In genomic region chr5:62663206-62663605, GRCm38 (mm10) we compare ENCODE assay signal across 24 mouse cellular contexts.
DNase-seq lines count a peak whose midpoint lies in the region; ATAC-seq and TF ChIP-seq lines count a peak whose summit lies in the region.
"Had no signal": no experiment of that assay in that cellular context is flagged by ENCODE, and none has a peak within 500 bp of the region (broad histone marks: within the 10 kb centered on the region; RNA-seq: fewer than 3 reads in every experiment).

No protein-coding gene starts in this region.

- no peaks in the 10 kb centered on the region for H3K36me3 ChIP-seq in forebrain, embryonic 14.5 days (ENCODE audit: control insufficient read depth, insufficient read depth, low read length)
- no peaks in the 10 kb centered on the region for H3K36me3 ChIP-seq in forebrain, embryonic 12.5 days (replicated peaks)
- peaks cover 2% of the 10 kb centered on the region; the same call in 1 of the 2 replicates for H3K36me3 ChIP-seq in forebrain, postnatal 0 days (ENCODE audit: insufficient read depth)
- H3K36me3 ChIP-seq in embryonic facial prominence, embryonic 10.5 days (replicated peaks): no peaks in the 10 kb centered on the region
- H3K36me3 ChIP-seq: embryonic facial prominence, embryonic 13.5 days; heart, embryonic 15.5 days; hindbrain, embryonic 15.5 days; limb, embryonic 15.5 days; midbrain, embryonic 13.5 days had no signal

- intact Hi-C loops in gastrocnemius, adult 2 months (cut with DNase I): no loop called here

- 63% methylated on average over 1 of the region's 1 CpGs for WGBS in forebrain, embryonic 14.5 days
- 85% methylated on average over 1 of the region's 1 CpGs for WGBS in forebrain, embryonic 12.5 days
- 50% methylated on average over 1 of the region's 1 CpGs for WGBS in forebrain, postnatal 0 days
- WGBS in embryonic facial prominence, embryonic 10.5 days: 85% methylated on average over 1 of the region's 1 CpGs

- no peaks in the 10 kb centered on the region for H3K27me3 ChIP-seq in forebrain, embryonic 14.5 days (replicated peaks; ENCODE audit: control insufficient read depth, insufficient read depth, low read length)
- no peaks in the 10 kb centered on the region for H3K27me3 ChIP-seq in forebrain, embryonic 12.5 days
- H3K27me3 ChIP-seq in forebrain, postnatal 0 days (ENCODE audit: insufficient read depth, low read length): no peaks in the 10 kb centered on the region
- H3K27me3 ChIP-seq in embryonic facial prominence, embryonic 10.5 days (replicated peaks; ENCODE audit: low read depth, poor library complexity, severe bottlenecking): no peaks in the 10 kb centered on the region
- H3K27me3 ChIP-seq: embryonic facial prominence, embryonic 13.5 days; heart, embryonic 15.5 days; hindbrain, embryonic 15.5 days; limb, embryonic 15.5 days; megakaryocyte, embryonic 14.5 days; midbrain, embryonic 13.5 days had no signal

- no peaks in the 10 kb centered on the region for H3K9me3 ChIP-seq in forebrain, embryonic 14.5 days (replicated peaks; ENCODE audit: control insufficient read depth, low read length)
- no peaks in the 10 kb centered on the region for H3K9me3 ChIP-seq in forebrain, embryonic 12.5 days
- H3K9me3 ChIP-seq in forebrain, postnatal 0 days (ENCODE audit: low read length): no peaks in the 10 kb centered on the region
- H3K9me3 ChIP-seq in embryonic facial prominence, embryonic 10.5 days: no peaks in the 10 kb centered on the region
- H3K9me3 ChIP-seq: embryonic facial prominence, embryonic 13.5 days; heart, embryonic 15.5 days; hindbrain, embryonic 15.5 days; limb, embryonic 15.5 days; megakaryocyte, embryonic 14.5 days; midbrain, embryonic 13.5 days had no signal

- no peaks in the 10 kb centered on the region for H3K4me1 ChIP-seq in forebrain, embryonic 14.5 days (ENCODE audit: control insufficient read depth, insufficient read depth, low read length)
- H3K4me1 ChIP-seq in forebrain, embryonic 12.5 days: no peaks in the 10 kb centered on the region
- H3K4me1 ChIP-seq in forebrain, postnatal 0 days (ENCODE audit: insufficient read depth): no peaks in the 10 kb centered on the region
- H3K4me1 ChIP-seq in embryonic facial prominence, embryonic 10.5 days: no peaks in the 10 kb centered on the region
- H3K4me1 ChIP-seq: embryonic facial prominence, embryonic 13.5 days; heart, embryonic 15.5 days; hindbrain, embryonic 15.5 days; limb, embryonic 15.5 days; megakaryocyte, embryonic 14.5 days; midbrain, embryonic 13.5 days had no signal

- H3K9ac ChIP-seq in forebrain, embryonic 14.5 days (ENCODE audit: low read length): no peak overlapping the region
- H3K9ac ChIP-seq in forebrain, embryonic 12.5 days: no peak overlapping the region
- no peak overlapping the region for H3K9ac ChIP-seq in forebrain, postnatal 0 days
- H3K9ac ChIP-seq: embryonic facial prominence, embryonic 13.5 days; heart, embryonic 15.5 days; hindbrain, embryonic 15.5 days; limb, embryonic 15.5 days; liver, embryonic 14.5 days; lung, embryonic 14.5 days; midbrain, embryonic 13.5 days had no signal

- peak; percentile 31 for DNase-seq in forebrain, embryonic 14.5 days (ENCODE audit: low spot score)
- peak; percentile 34 for DNase-seq in layer of hippocampus, adult 9-11 months
- no peak for DNase-seq in layer of hippocampus, adult 9-10 months (ENCODE audit: low spot score)
- DNase-seq in brain, adult 2 months (ENCODE audit: low read depth, low spot score): peak; percentile 74
- peak; percentile 41 for DNase-seq in forebrain, postnatal 0 days
- no peak for DNase-seq in embryonic facial prominence, embryonic 10.5 days (ENCODE audit: low spot score)
- no peak for DNase-seq in gastrocnemius, adult 2 months
- DNase-seq: adrenal gland, postnatal 25 days; cerebellum, adult 11-12 months; cerebellum, postnatal 14 days; heart, postnatal 4 days; kidney, adult 2 months; kidney, postnatal 10 days; lung, embryonic 14.5 days; thymus, adult 2 months had no signal

- H3K27ac ChIP-seq in forebrain, embryonic 14.5 days (ENCODE audit: low read depth, low read length): no peak overlapping the region
- no peak overlapping the region for H3K27ac ChIP-seq in forebrain, embryonic 12.5 days
- no peak overlapping the region for H3K27ac ChIP-seq in forebrain, postnatal 0 days (ENCODE audit: low read depth, low read length)
- H3K27ac ChIP-seq in embryonic facial prominence, embryonic 10.5 days (replicated peaks): no peak overlapping the region
- no peak overlapping the region for H3K27ac ChIP-seq in gastrocnemius, adult 2 months
- H3K27ac ChIP-seq: embryonic facial prominence, embryonic 13.5 days; heart, embryonic 15.5 days; hindbrain, embryonic 15.5 days; limb, embryonic 15.5 days; liver, embryonic 14.5 days; midbrain, embryonic 13.5 days had no signal

- TF ChIP-seq CTCF in forebrain, postnatal 0 days (IDR thresholded peaks at IDR 0.05; ENCODE audit: low read depth): no peak
- no peak for TF ChIP-seq CTCF in gastrocnemius, adult 2 months (IDR thresholded peaks at IDR 0.05)

- H3K4me3 ChIP-seq in forebrain, embryonic 14.5 days (ENCODE audit: low read depth, low read length): no peak overlapping the region
- H3K4me3 ChIP-seq in forebrain, embryonic 12.5 days (replicated peaks): no peak overlapping the region
- H3K4me3 ChIP-seq in forebrain, postnatal 0 days (ENCODE audit: low read depth, low read length): no peak overlapping the region
- H3K4me3 ChIP-seq in embryonic facial prominence, embryonic 10.5 days: no peak overlapping the region
- H3K4me3 ChIP-seq in gastrocnemius, adult 2 months: no peak overlapping the region
- H3K4me3 ChIP-seq: embryonic facial prominence, embryonic 13.5 days; erythroblast, embryonic 14.5 days; heart, embryonic 15.5 days; hindbrain, embryonic 15.5 days; limb, embryonic 15.5 days; megakaryocyte, embryonic 14.5 days; midbrain, embryonic 13.5 days had no signal

- no peak for ATAC-seq in forebrain, embryonic 14.5 days
- ATAC-seq in forebrain, embryonic 12.5 days (ENCODE audit: low FRiP score): no peak
- ATAC-seq in forebrain, postnatal 0 days: peak; percentile 69
- ATAC-seq: midbrain, embryonic 13.5 days had no signal

- H3K4me2 ChIP-seq in forebrain, embryonic 14.5 days (ENCODE audit: low read length): no peak overlapping the region
- no peak overlapping the region for H3K4me2 ChIP-seq in forebrain, embryonic 12.5 days
- no peak overlapping the region for H3K4me2 ChIP-seq in forebrain, postnatal 0 days (ENCODE audit: low read depth)
- H3K4me2 ChIP-seq: embryonic facial prominence, embryonic 13.5 days; heart, embryonic 15.5 days; hindbrain, embryonic 15.5 days; limb, embryonic 15.5 days; lung, embryonic 14.5 days; midbrain, embryonic 13.5 days had no signal

Comparison
In these comparisons a context has a peak if more than half of its experiments do, and no peak if none do; other contexts are left out.
1. DNase-seq: peak in forebrain, embryonic 14.5 days (single experiment), layer of hippocampus, adult 9-11 months (single experiment), brain, adult 2 months (single experiment) and forebrain, postnatal 0 days (single experiment); none in layer of hippocampus, adult 9-10 months (single experiment), embryonic facial prominence, embryonic 10.5 days (single experiment) and gastrocnemius, adult 2 months (single experiment).